Mouse (Mus musculus) right cerebral cortex, postnatal 36 days (tissue): ENCODE measurements around the gene Hist1h4f.
A peak's percentile ranks its signal among the peaks of the same experiment; 100 is the strongest.
"Not testable (repeated sequence)": the region's sequence is repeated elsewhere in the genome, so short reads cannot be mapped to it uniquely, and the experiment has no call there.

ENCODE experiments used
- DNase-seq, 2 experiments: peaks; one replicate each; pipeline ENCODE4 v3.0.0; 2022; ENCODE audit warnings: low spot score in 2 of 2, mixed read lengths in 1 of 2

The Hist1h4f gene

DNA sequence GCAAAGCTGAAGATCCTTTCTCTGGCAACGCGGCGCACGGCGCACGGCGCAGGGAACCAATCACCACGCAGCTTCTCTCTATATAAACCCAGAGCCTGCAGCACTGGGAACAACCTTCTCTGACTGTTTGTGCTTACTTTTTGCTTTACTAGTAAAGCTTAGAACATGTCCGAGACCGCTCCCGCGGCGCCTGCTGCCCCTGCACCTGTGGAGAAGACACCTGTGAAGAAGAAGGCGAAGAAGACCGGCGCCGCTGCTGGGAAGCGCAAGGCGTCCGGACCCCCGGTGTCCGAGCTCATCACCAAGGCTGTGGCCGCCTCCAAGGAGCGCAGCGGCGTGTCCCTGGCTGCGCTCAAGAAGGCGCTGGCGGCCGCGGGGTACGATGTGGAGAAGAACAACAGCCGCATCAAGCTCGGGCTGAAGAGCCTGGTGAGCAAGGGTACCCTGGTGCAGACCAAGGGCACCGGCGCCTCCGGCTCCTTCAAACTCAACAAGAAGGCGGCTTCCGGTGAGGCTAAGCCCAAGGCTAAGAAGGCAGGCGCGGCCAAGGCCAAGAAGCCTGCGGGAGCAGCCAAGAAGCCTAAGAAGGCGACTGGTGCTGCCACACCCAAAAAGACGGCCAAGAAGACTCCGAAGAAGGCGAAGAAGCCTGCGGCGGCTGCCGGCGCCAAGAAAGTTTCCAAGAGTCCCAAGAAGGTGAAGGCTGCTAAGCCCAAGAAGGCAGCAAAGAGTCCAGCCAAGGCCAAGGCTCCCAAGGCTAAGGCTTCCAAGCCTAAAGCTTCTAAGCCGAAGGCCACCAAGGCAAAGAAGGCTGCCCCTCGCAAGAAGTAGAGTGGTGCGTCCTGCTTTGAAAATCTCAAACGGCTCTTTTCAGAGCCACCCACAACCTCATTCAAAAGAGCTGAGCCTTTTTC is 3.7 kb upstream of the Hist1h4f start:
- peak; percentile 76 to 79 for DNase-seq

- DNase-seq = no peak
Observed at GRCm38 (mm10) chr13:23554393-23554792, 2.9 kb upstream of the Hist1h4f start.

DNA sequence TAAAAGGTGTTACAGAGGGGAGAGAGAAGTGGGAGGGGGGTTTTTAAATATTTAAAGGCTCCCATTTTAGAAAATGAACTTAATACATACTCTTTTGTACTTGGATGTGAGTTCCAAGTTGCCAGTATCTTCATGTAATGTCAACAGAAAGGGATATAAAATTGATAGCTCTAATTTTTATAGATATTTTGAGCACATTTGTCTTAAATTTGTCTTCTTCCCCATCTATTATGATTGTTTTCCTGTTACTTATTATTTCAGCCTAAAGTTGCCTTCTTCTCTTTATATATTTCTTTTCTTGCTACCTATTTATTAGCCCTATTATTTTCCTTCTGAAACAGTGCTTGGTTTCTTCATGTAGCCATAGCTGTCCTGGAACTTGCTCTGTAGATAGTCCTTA is 1.5 kb upstream of the Hist1h4f start, which contains the start of gene Hist1h1d:
Gene Hist1h1d, plus strand, starts transcription at position 301 of the 400 bp plus-strand sequence.
- DNase-seq = no peak

- DNase-seq = no peak
Observed at GRCm38 (mm10) chr13:23551931-23552914, 775 bp upstream of the Hist1h4f start.

GRCm38 (mm10) chr13:23550761-23551145 is 695 bp downstream of the Hist1h4f start:
- no peak for DNase-seq

GRCm38 (mm10) chr13:23546694-23547093 is 4.8 kb downstream of the Hist1h4f start:
- no peak for DNase-seq

DNA sequence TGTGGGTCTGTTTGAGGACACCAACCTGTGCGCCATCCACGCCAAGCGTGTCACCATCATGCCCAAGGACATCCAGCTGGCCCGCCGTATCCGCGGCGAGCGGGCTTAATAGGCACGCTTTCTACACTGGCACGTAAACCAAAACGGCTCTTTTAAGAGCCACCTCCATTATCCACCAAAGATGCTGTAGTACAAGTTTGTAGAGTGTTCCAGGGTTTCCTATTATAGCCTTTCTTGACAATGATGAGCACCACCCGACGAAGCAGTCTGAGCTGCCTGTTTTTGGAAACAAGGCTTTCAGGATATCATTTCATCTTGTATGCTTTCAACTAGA is 6.7 kb downstream of the Hist1h4f start:
- not testable (repeated sequence) for DNase-seq

DNA sequence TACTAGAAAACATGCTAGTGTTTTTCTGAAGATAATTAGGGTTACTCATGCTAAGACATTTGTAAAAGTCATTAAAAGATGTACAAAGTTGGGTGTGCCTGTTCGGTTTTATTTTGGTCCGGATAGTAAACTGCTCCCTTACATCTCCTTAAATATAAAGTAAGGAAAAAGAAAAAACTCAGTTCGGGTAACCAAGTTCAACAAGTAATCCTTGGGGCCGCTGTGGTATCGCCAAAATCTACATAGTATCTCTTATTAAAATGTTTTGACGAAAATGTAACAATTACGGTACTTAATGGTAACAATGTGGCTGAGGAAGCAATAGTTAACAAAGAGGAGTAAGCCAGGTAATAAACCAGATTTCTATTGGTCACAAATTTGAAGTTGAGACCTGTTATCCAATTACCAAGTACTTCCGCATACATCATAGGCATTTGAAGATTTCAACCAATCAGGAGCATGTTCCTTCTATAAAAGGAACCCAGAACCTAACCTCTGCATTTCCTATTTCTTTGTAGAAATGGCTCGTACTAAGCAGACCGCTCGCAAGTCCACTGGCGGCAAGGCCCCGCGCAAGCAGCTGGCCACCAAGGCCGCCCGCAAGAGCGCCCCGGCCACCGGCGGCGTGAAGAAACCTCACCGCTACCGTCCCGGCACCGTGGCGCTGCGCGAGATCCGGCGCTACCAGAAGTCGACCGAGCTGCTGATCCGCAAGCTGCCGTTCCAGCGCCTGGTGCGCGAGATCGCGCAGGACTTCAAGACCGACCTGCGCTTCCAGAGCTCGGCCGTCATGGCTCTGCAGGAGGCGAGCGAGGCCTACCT is 7.3 kb downstream of the Hist1h4f start, which contains the start of gene Hist1h3f:
Gene Hist1h3f, plus strand, starts transcription at position 88 of the 822 bp plus-strand sequence.
- DNase-seq = peak in 1 of 2 experiments; percentile 70

GRCm38 (mm10) chr13:23542999-23543607 is 8.3 kb downstream of the Hist1h4f start, which contains the start of gene Hist1h2bh:
Gene Hist1h2bh (minus strand): TSS chr13:23543392.
- peak; percentile 67 to 90 for DNase-seq

- not testable (repeated sequence) for DNase-seq
Observed at GRCm38 (mm10) chr13:23542225-23542980, 9.0 kb downstream of the Hist1h4f start.

DNA sequence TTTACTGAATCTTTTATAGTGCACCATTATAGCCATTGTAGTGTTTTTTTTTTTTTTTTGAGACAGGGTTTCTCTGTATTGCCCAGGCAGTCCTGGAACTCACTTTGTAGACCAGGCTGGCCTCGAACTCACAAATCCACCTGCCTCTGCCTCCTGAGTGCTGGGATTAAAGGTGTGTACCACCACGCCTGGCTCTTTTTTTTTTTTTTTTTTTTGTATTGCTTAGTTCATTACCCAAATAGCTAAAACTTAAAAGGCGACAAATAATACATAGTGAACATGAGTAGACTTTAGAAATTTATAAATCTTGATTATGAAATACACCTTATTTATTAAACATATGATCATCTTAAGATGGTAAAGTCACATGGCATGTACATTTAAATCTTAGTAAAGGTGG is 10.0 kb downstream of the Hist1h4f start:
- no peak for DNase-seq

- not testable (repeated sequence) for DNase-seq
Observed at GRCm38 (mm10) chr13:23539821-23540220, 11.6 kb downstream of the Hist1h4f start.

- DNase-seq = no peak
Observed at GRCm38 (mm10) chr13:23538249-23538648, 13.2 kb downstream of the Hist1h4f start.

GRCm38 (mm10) chr13:23537006-23537710 is 14.3 kb downstream of the Hist1h4f start:
- DNase-seq = no peak

DNA sequence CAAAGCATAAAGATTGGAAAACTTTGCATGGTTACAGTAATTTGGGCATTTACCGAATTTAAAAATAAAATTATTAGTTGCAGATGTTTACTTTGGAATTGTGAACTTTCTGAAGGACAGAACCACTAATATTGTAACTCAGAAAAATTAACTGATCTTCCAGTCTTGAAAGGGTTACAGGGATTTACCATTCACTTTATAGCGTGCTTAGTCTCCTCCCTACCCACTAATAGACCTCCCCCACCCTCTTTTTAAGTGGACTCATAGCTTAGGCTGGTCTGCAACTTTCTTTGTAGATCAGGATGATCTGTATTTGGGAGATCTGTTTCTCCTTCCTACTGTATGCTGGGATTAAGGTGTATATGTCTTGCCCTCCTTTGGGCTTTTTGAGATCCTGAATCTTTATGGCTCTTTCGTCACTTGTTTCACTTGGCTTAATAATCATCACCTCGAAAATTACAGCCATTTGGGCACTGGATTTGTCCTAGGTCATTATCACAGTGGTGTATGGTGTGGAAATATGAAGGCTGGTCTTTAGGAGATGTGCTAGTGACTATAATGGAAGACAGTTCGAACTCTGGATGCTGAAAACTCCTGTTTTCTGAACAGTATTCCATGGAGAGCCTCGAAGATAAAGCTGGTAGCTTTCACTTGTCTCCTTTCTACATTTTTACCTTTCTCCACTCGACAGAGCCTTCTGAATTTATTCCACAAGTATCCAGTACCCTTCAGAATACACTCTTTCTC is 15.2 kb downstream of the Hist1h4f start:
- no peak for DNase-seq

DNA sequence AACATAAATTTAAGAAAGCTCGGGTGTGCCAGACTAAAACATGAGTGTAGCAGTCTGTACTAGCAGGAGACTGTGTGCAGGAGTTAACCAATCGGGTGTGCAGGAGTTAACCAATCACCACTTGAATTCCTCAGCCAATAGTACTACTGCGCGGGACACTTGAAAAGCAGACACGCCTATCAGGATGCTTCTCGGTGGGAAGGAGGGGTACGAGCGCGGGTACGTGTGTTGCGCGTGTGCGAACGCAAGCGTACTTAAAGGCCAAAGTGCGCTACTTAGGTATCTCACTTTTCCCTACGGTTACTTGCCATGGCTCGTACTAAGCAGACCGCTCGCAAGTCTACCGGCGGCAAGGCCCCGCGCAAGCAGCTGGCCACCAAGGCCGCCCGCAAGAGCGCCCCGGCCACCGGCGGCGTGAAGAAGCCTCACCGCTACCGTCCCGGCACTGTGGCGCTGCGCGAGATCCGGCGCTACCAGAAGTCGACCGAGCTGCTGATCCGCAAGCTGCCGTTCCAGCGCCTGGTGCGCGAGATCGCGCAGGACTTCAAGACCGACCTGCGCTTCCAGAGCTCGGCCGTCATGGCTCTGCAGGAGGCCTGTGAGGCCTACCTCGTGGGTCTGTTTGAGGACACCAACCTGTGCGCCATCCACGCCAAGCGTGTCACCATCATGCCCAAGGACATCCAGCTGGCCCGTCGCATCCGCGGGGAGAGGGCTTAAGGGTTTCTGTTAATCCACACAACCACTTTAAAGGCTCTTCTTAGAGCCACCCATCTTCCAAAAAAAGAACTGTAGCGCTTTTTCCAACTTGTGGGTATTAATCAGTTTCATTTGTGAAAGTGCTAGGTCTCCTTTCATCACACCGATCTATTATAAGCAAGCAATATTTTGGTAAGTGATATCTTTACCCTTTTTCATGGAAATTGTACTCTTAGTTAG is 16.0 kb downstream of the Hist1h4f start, which contains the start of gene Hist1h3g:
Gene Hist1h3g, plus strand, starts transcription at position 286 of the 939 bp plus-strand sequence.
- peak; percentile 86 to 94 for DNase-seq
